Mouse (Mus musculus) thymus, adult 2 months (tissue): ENCODE results near the gene Spry1.

Source experiments
- CTCF ChIP-seq: fragments of 200-500 bp; IDR thresholded peaks from 2 replicates; pipeline ENCODE4 v1.5.1; 2012; ENCODE audit warnings: mild to moderate bottlenecking, control low read depth, low read length, moderate library complexity, borderline replicate concordance; ENCODE audit not compliant: control insufficient read depth, poor library complexity, insufficient read depth; ENCODE audit errors: extremely low read depth
- POLR2A ChIP-seq: fragments of 200-500 bp; IDR thresholded peaks from 2 replicates; pipeline ENCODE4 v1.6.1; 2012; ENCODE audit warnings: mild to moderate bottlenecking, low read length, control low read depth, moderate library complexity; ENCODE audit not compliant: control insufficient read depth, poor library complexity, insufficient read depth; ENCODE audit errors: extremely low read depth

- TF ChIP-seq POLR2A (no peak), CTCF (no peak)
Observed at GRCm38 (mm10) chr3:37595721-37596120, 44.0 kb upstream of the Spry1 start.
